Mouse (Mus musculus): ENCODE results near the gene Gm10282. TPM values are rescaled to one million over a fixed set of nuclear protein-coding genes. Genes with fewer than 3 reads are reported as not detected.

Gm10282 gene
- polyA plus RNA-seq (2016; fragmentation: Nextera tagmentation; extraction: Ambion mirVana) = 31.3 and 36.9 TPM in 2 replicates

- no peak within 1 kb of the TSS for H3K27ac ChIP-seq (replicated peaks)
- H3K4me1 ChIP-seq = no peaks in the 10 kb centered on the region
- no peaks in the 10 kb centered on the region for H3K27me3 ChIP-seq (replicated peaks; ENCODE audit: low read depth, poor library complexity, severe bottlenecking)
- no peaks in the 10 kb centered on the region for H3K36me3 ChIP-seq (replicated peaks)
- H3K9me3 ChIP-seq = no peaks in the 10 kb centered on the region
- H3K4me3 ChIP-seq = no peak within 1 kb of the TSS
- no peak for DNase-seq (ENCODE audit: low spot score)
- 74% methylated on average over 16 of the region's 16 CpGs for WGBS
These were observed at the start of gene Gm10282 for GRCm38 (mm10) chr8:72305210-72305905. Gene Gm10282 (minus strand): TSS chr8:72305260.

- Histone ChIP-seq H3K36me3 (replicated peaks) (peaks cover 78% of the 10 kb centered on the region), H3K9me3 (no peaks in the 10 kb centered on the region), H3K4me1 (no peaks in the 10 kb centered on the region), H3K27me3 (replicated peaks; ENCODE audit: low read depth, poor library complexity, severe bottlenecking) (no peaks in the 10 kb centered on the region), H3K4me3 (no peak overlapping the region), H3K27ac (replicated peaks) (no peak overlapping the region)
- no peak for DNase-seq (ENCODE audit: low spot score)
- 77% methylated on average over 11 of the region's 11 CpGs for WGBS
These were observed 49.2 kb upstream of the Gm10282 start for GRCm38 (mm10) chr8:72354272-72354671.

GRCm38 (mm10) chr8:72353700-72354045 lies 48.6 kb upstream of the Gm10282 start:
- Histone ChIP-seq H3K4me1 (no peaks in the 10 kb centered on the region), H3K9me3 (no peaks in the 10 kb centered on the region), H3K36me3 (replicated peaks) (peaks cover 77% of the 10 kb centered on the region), H3K27ac (replicated peaks) (no peak overlapping the region), H3K4me3 (no peak overlapping the region), H3K27me3 (replicated peaks; ENCODE audit: low read depth, poor library complexity, severe bottlenecking) (no peaks in the 10 kb centered on the region)
- no peak for DNase-seq (ENCODE audit: low spot score)
- 86% methylated on average over 7 of the region's 7 CpGs for WGBS

GRCm38 (mm10) chr8:72352951-72353699 lies 48.1 kb upstream of the Gm10282 start:
- H3K27me3 ChIP-seq (replicated peaks; ENCODE audit: low read depth, poor library complexity, severe bottlenecking) = no peaks in the 10 kb centered on the region
- no peak for DNase-seq (ENCODE audit: low spot score)
- no peak overlapping the region for H3K4me3 ChIP-seq
- WGBS = 88% methylated on average over 8 of the region's 8 CpGs
- H3K36me3 ChIP-seq (replicated peaks) = peaks cover 77% of the 10 kb centered on the region
- H3K4me1 ChIP-seq = no peaks in the 10 kb centered on the region
- no peaks in the 10 kb centered on the region for H3K9me3 ChIP-seq
- H3K27ac ChIP-seq (replicated peaks) = no peak overlapping the region

GRCm38 (mm10) chr8:72351405-72352005 lies 46.4 kb upstream of the Gm10282 start:
- Histone ChIP-seq H3K9me3 (no peaks in the 10 kb centered on the region), H3K27ac (replicated peaks) (no peak overlapping the region), H3K4me3 (no peak overlapping the region), H3K36me3 (replicated peaks) (peaks cover 75% of the 10 kb centered on the region), H3K27me3 (replicated peaks; ENCODE audit: low read depth, poor library complexity, severe bottlenecking) (no peaks in the 10 kb centered on the region), H3K4me1 (no peaks in the 10 kb centered on the region)
- DNase-seq (ENCODE audit: low spot score) = no peak
- WGBS = 89% methylated on average over 7 of the region's 7 CpGs

GRCm38 (mm10) chr8:72350727-72351126 lies 45.7 kb upstream of the Gm10282 start:
- Histone ChIP-seq H3K9me3 (no peaks in the 10 kb centered on the region), H3K27ac (replicated peaks) (no peak overlapping the region), H3K4me3 (no peak overlapping the region), H3K36me3 (replicated peaks) (peaks cover 75% of the 10 kb centered on the region), H3K4me1 (no peaks in the 10 kb centered on the region), H3K27me3 (replicated peaks; ENCODE audit: low read depth, poor library complexity, severe bottlenecking) (no peaks in the 10 kb centered on the region)
- WGBS = 89% methylated on average over 8 of the region's 8 CpGs
- no peak for DNase-seq (ENCODE audit: low spot score)

GRCm38 (mm10) chr8:72349838-72350237 lies 44.8 kb upstream of the Gm10282 start:
- H3K9me3 ChIP-seq = no peaks in the 10 kb centered on the region
- no peak for DNase-seq (ENCODE audit: low spot score)
- H3K4me3 ChIP-seq = no peak overlapping the region
- H3K27me3 ChIP-seq (replicated peaks; ENCODE audit: low read depth, poor library complexity, severe bottlenecking) = no peaks in the 10 kb centered on the region
- peaks cover 75% of the 10 kb centered on the region for H3K36me3 ChIP-seq (replicated peaks)
- no peak overlapping the region for H3K27ac ChIP-seq (replicated peaks)
- WGBS = 95% methylated on average over 9 of the region's 9 CpGs
- H3K4me1 ChIP-seq = no peaks in the 10 kb centered on the region

GRCm38 (mm10) chr8:72348956-72349355 lies 43.9 kb upstream of the Gm10282 start:
- WGBS = 93% methylated on average over 1 of the region's 1 CpGs
- no peaks in the 10 kb centered on the region for H3K4me1 ChIP-seq
- H3K9me3 ChIP-seq = no peaks in the 10 kb centered on the region
- H3K27ac ChIP-seq (replicated peaks) = no peak overlapping the region
- peaks cover 75% of the 10 kb centered on the region for H3K36me3 ChIP-seq (replicated peaks)
- H3K27me3 ChIP-seq (replicated peaks; ENCODE audit: low read depth, poor library complexity, severe bottlenecking) = no peaks in the 10 kb centered on the region
- no peak for DNase-seq (ENCODE audit: low spot score)
- no peak overlapping the region for H3K4me3 ChIP-seq

GRCm38 (mm10) chr8:72348114-72348513 lies 43.1 kb upstream of the Gm10282 start:
- Histone ChIP-seq H3K27ac (replicated peaks) (no peak overlapping the region), H3K9me3 (no peaks in the 10 kb centered on the region), H3K27me3 (replicated peaks; ENCODE audit: low read depth, poor library complexity, severe bottlenecking) (no peaks in the 10 kb centered on the region), H3K4me1 (no peaks in the 10 kb centered on the region), H3K36me3 (replicated peaks) (peaks cover 70% of the 10 kb centered on the region), H3K4me3 (no peak overlapping the region)
- WGBS = 97% methylated on average over 2 of the region's 2 CpGs
- DNase-seq (ENCODE audit: low spot score) = no peak

- no peak for DNase-seq (ENCODE audit: low spot score)
- no peak overlapping the region for H3K4me3 ChIP-seq
- WGBS = 88% methylated on average over 1 of the region's 1 CpGs
- peaks cover 70% of the 10 kb centered on the region for H3K36me3 ChIP-seq (replicated peaks)
- no peak overlapping the region for H3K27ac ChIP-seq (replicated peaks)
- no peaks in the 10 kb centered on the region for H3K4me1 ChIP-seq
- no peaks in the 10 kb centered on the region for H3K9me3 ChIP-seq
- H3K27me3 ChIP-seq (replicated peaks; ENCODE audit: low read depth, poor library complexity, severe bottlenecking) = no peaks in the 10 kb centered on the region
These were observed 42.5 kb upstream of the Gm10282 start for GRCm38 (mm10) chr8:72347553-72347952.

GRCm38 (mm10) chr8:72343725-72344124 lies 38.7 kb upstream of the Gm10282 start:
- 77% methylated on average over 4 of the region's 4 CpGs for WGBS
- no peak overlapping the region for H3K4me3 ChIP-seq
- H3K27ac ChIP-seq (replicated peaks) = no peak overlapping the region
- no peak for DNase-seq (ENCODE audit: low spot score)
- H3K4me1 ChIP-seq = no peaks in the 10 kb centered on the region
- H3K9me3 ChIP-seq = no peaks in the 10 kb centered on the region
- H3K27me3 ChIP-seq (replicated peaks; ENCODE audit: low read depth, poor library complexity, severe bottlenecking) = no peaks in the 10 kb centered on the region
- peaks cover 93% of the 10 kb centered on the region for H3K36me3 ChIP-seq (replicated peaks)

- H3K36me3 ChIP-seq (replicated peaks) = peaks cover 93% of the 10 kb centered on the region
These were observed 37.7 kb upstream of the Gm10282 start for GRCm38 (mm10) chr8:72342556-72343300.

More at GRCm38 (mm10) chr8:72342556-72343300, 37.7 kb upstream of the Gm10282 start:
- Histone ChIP-seq H3K4me3 (no peak overlapping the region), H3K27me3 (replicated peaks; ENCODE audit: low read depth, poor library complexity, severe bottlenecking) (no peaks in the 10 kb centered on the region), H3K9me3 (no peaks in the 10 kb centered on the region), H3K4me1 (no peaks in the 10 kb centered on the region), H3K27ac (replicated peaks) (no peak overlapping the region)
- WGBS = 88% methylated on average over 5 of the region's 5 CpGs
- no peak for DNase-seq (ENCODE audit: low spot score)

Data from embryonic facial prominence, embryonic 10.5 days (tissue).